Mouse (Mus musculus) c-Kit-negative CD71-positive TER-119-positive erythroid progenitor cells, embryonic 14.5 days (primary cell): ENCODE measurements around the gene Id3.
"Not testable (repeated sequence)": the region's sequence is repeated elsewhere in the genome, so short reads cannot be mapped to it uniquely, and the experiment has no call there.

Experiments used
- DNase-seq: peaks from one replicate; pipeline ENCODE4 v3.0.0-alpha.2; 2013; ENCODE audit warnings: low read depth, low spot score

The Id3 gene

GRCm38 (mm10) chr4:136143193-136143976 lies at the start of gene Id3:
Gene Id3 (plus strand): TSS chr4:136143497.
- no peak for DNase-seq

- DNase-seq: no peak
These were observed 48.6 kb upstream of the Id3 start for GRCm38 (mm10) chr4:136094519-136095219.

DNA sequence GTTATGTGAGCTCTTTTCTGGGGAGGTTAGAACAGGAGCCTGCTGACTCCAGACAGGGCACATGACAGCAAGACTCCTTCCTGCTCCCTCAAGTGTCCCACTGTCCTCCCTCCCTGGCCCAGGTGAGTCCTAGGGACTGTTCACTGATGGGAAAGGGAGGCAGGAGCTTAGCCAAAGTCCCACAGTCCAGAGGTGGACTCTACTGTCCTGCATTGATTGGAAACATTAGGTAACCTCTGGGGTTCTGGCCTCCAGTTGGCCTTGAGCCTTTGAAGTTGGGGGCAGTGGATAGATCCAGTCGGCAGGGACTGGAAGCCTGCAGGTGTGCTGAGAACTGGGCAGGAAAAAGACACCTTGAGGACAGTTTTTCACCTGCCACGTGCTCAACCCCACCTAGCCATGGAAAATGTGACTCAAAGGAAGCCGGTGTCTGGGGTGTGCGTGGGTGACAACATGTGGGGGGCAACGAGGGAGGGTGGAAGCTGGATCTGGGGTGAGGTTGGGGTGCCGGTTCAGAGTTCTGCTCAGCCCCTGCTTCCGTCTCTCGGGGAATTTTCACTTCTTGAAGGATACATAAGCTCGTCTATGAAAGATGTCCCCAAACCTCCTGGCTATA lies 47.7 kb upstream of the Id3 start:
- no peak for DNase-seq

DNA sequence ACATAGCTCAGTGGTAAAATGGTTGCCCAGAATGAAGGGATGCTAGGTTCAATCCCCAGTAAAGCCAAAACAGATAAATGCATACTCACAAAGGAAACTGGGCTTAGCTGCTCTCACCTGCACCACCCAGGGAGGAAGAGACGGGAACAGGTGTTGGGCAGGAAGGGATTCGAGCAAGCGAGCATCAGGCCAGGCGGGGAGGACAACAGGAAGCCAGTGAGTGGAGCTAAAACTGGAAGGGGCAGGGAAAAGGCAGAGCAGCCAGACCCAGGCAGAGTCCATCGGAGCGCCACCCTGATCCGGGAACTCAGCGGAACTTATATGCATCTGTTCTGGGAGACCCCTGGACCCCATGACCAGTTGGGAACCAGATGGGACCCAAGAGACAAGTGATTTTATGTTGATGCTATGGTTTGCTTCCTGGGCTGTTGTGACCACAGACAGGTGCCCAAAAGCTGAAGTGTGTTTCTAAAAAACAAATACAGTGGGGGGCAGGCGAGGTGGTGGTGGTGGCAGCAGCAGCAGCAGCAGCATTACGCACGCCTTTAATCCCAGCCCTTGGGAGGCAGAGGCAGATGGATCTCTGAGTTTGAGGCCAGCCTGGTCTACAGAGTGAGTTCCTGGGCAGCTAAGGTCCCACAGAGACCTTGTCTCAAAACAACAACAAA lies 46.7 kb upstream of the Id3 start:
- no peak for DNase-seq

GRCm38 (mm10) chr4:136098446-136098845 lies 44.9 kb upstream of the Id3 start:
- DNase-seq: no peak

- no peak for DNase-seq
These were observed 42.8 kb upstream of the Id3 start for GRCm38 (mm10) chr4:136100396-136101070.

- not testable (repeated sequence) for DNase-seq
These were observed 41.5 kb upstream of the Id3 start for GRCm38 (mm10) chr4:136101753-136102152.

DNA sequence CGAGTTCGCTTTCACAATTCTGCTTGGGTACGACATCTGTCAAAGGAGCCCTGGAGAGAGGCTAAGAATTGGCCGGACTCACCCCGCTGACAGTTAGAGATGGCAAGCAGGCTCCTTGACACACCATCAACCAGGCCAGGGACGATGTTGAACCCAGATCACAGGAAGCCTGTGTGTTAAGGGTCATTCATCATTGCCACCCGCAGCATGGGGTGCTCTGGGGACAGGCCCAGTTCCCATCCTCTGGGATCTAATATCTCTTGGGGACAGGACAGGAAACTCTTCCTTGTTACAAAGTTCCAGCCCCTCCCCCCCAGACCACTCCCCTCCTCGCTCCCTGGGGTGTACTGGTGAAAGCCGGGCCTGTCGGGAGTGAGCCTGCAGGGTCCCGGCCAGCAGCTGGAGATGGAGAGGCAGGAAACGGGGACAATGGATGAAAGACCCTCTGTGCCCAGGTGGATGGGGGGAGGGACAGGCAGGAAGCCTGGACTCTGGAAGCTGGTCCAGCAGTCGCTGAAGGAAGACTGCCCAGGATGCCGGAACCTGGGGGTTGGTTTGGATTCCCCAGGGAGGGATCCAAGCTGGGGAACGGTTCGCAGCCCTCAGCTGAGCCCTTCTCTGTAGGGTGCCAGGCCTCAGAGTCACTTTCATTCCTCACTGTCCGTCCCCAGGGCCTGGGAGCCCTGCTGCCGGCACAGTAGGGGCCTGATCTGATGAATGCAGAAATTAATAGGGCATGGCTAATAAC lies 38.5 kb upstream of the Id3 start:
- DNase-seq: no peak

GRCm38 (mm10) chr4:136106880-136107301 lies 36.4 kb upstream of the Id3 start:
- DNase-seq: no peak

- DNase-seq: no peak
These were observed 34.1 kb upstream of the Id3 start for GRCm38 (mm10) chr4:136109153-136109552.

- no peak for DNase-seq
These were observed 33.1 kb upstream of the Id3 start for GRCm38 (mm10) chr4:136109941-136110900.

DNA sequence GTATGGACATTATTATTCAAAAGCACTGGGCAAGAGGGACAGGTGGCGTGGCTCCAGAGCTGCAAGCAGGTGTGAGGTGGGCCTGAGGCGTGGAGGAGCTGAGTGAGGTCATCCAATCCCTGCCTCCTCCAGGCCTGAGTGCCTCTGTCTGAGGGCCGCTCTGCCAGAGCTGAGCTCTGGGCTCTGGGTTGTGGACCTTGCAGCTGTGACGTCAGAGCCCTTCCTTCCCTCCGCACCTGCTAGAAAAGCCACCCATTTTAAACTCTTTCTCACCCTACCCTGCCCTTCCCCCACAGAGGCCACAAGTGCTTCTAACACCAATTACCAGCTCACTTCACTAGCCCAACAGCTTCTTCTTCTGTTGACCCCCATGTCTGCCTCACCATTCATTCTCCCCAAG lies 31.0 kb upstream of the Id3 start:
- DNase-seq: no peak

DNA sequence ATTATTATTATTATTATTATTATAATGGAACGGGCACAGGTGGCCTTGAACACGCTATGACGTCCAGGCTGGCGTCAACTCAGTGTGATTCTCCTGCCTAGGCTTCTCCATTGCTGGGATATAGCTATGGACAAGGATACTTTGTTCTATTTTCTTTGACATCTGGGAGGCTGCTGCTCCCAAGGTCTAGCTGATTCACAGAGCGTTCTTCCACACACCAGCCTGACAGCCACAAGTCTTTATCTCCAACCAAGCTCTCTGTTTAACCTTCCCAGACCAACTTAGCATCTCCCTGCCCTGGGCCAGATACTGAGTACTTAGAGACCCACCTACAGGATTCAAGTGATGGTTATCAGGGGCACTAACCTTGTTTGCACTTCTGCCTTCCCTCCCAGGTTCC lies 28.6 kb upstream of the Id3 start:
- DNase-seq: no peak

DNA sequence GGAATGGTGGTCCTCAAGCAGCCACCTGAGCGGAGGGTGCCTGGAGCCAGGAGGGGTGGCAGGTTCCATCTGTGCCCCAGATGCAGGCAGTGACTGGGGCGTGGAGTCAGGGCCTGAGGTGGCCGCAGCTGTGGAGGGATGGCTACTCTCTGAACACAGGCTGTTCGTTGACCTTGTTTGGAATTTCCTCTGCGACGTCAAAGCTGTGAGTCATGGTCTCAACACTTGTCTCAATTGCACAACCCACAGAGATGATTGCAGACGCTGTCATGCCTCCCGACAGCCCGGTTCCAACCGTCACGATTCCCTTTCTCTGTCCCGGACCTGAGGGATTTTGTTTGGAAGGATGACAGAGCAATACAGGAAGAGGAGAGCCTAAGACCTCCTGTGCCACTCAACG lies 26.3 kb upstream of the Id3 start:
- DNase-seq: no peak

DNA sequence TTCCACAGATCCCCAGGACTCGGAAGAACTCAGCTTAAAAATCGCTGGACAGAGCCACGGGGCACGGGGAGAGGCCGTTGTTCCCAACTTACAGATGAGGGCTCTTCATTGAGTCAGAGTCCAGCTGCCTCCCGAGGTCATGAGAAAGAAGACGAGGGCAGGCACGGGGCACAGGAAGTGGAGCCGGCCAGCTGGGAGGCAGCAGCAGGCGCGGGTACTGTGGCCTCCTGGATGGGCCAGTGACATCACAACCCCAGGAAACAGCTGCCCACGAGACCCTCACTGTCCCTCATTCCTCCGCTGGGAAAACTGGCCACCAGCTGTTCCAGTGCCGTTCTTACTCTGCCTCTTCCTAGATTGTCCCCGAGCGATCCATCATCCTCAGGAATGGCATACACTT lies 23.3 kb upstream of the Id3 start:
- DNase-seq: no peak

DNA sequence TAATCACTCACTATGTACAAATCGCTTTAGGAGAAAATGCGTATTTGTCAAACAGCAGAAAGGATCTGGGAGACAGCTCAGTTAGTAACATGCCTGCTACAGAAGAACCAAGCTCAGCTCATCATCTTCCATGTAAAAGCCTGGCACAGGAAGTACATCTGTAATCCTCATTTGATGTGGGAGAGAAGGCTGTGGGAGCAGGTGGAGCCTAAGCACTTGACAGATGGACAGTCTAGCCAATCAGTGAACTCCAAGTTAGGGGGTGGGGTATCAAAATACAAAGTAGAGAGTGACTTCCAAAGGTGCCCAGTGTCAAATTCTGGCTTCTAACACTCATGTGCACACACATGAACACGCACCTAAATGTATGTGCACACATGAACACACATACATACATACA lies 22.1 kb upstream of the Id3 start:
- no peak for DNase-seq

DNA sequence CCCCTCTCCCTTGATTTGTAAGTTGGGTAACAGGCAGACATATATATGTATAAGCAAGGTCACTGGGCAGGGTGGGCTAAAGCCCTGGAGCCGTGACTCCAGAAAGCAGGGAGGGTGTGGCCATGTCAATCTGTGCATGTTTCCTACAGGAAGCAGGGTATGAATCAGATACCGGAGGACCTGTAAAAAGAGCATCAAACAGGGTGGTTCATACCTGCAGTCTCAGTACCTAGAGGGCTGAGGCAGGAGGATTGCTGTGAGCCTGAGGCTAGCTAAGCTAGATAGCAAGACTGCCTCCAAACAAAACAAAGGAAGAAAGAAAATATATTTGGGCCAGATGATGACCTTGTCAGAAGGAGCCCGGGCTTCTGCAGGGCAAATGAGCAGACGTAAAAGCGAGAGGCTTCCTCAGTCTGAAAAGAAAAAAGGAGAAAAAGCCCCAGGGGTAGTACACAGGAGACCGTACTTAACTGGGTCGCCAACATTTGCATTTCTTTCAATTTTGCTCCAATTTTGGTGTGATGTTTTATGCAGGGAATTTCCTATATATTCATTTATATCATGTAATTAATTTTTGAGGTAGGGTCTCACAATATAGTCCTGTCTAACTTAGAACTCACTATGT lies 21.3 kb upstream of the Id3 start:
- DNase-seq: no peak

GRCm38 (mm10) chr4:136123111-136123791 lies 20.0 kb upstream of the Id3 start:
- DNase-seq: no peak

DNA sequence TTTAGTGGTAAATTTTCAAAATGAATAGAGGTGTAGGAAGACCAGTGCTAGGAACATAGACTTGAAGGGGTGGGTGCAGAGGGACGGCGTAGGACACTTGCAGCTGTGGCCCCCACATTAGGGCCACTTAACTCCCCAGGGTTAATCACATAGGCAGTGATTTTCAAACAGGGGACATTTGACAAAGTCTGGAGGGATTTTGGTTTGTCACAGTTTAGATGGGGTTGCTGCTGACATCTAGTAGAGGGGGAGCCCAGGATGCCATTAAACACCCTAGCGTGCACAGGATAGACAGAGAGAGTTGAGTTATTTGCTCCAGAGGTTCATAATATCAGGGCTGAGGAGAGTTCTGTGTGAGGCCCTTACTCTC lies 19.5 kb upstream of the Id3 start:
- DNase-seq: no peak
